Mouse (Mus musculus) retina, postnatal 1 day (tissue): ENCODE data around the gene Ppp1r3e.

Experiments
- DNase-seq: peaks from one replicate; pipeline ENCODE4 v3.0.0-alpha.2; 2012

The Ppp1r3e gene

GRCm38 (mm10) chr14:54877048-54877715 lies at the start of gene Ppp1r3e:
Gene Ppp1r3e, minus strand, starts transcription at chr14:54877550.
- peak; percentile 79 for DNase-seq

GRCm38 (mm10) chr14:54926401-54927158 lies 49.2 kb upstream of the Ppp1r3e start:
- DNase-seq: peak; percentile 90

- peak; percentile 78 for DNase-seq
Observed at GRCm38 (mm10) chr14:54925349-54926342, 48.3 kb upstream of the Ppp1r3e start, which contains the start of gene Efs. Gene Efs, minus strand, starts transcription at chr14:54926126.

GRCm38 (mm10) chr14:54924641-54925348 lies 47.4 kb upstream of the Ppp1r3e start:
- DNase-seq: peak; percentile 78

GRCm38 (mm10) chr14:54920076-54920685 lies 42.8 kb upstream of the Ppp1r3e start:
- no peak for DNase-seq

- DNase-seq: no peak
Observed at GRCm38 (mm10) chr14:54913343-54913742, 36.0 kb upstream of the Ppp1r3e start.

GRCm38 (mm10) chr14:54912886-54913285 lies 35.5 kb upstream of the Ppp1r3e start, which contains the start of gene Slc22a17:
Gene Slc22a17, minus strand, starts transcription at chr14:54913132.
- peak; percentile 87 for DNase-seq

- peak; percentile 71 for DNase-seq
Observed at GRCm38 (mm10) chr14:54912109-54912850, 34.9 kb upstream of the Ppp1r3e start.

GRCm38 (mm10) chr14:54908682-54909081 lies 31.3 kb upstream of the Ppp1r3e start:
- DNase-seq: no peak

GRCm38 (mm10) chr14:54903641-54904040 lies 26.3 kb upstream of the Ppp1r3e start:
- no peak for DNase-seq

GRCm38 (mm10) chr14:54900383-54900782 lies 23.0 kb upstream of the Ppp1r3e start:
- peak; percentile 89 for DNase-seq

GRCm38 (mm10) chr14:54897445-54897844 lies 20.1 kb upstream of the Ppp1r3e start:
- no peak for DNase-seq

GRCm38 (mm10) chr14:54894296-54895151 lies 17.2 kb upstream of the Ppp1r3e start:
- peak; percentile 71 for DNase-seq

GRCm38 (mm10) chr14:54893651-54894181 lies 16.4 kb upstream of the Ppp1r3e start:
- DNase-seq: peak; percentile 100

- DNase-seq: no peak
Observed at GRCm38 (mm10) chr14:54892200-54892599, 14.8 kb upstream of the Ppp1r3e start, which contains the start of gene Pabpn1. Gene Pabpn1, plus strand, starts transcription at chr14:54892500.

- no peak for DNase-seq
Observed at GRCm38 (mm10) chr14:54885309-54885708, 8.0 kb upstream of the Ppp1r3e start.

- no peak for DNase-seq
Observed at GRCm38 (mm10) chr14:54884022-54884712, 6.8 kb upstream of the Ppp1r3e start.

- peak; percentile 94 for DNase-seq
Observed at GRCm38 (mm10) chr14:54883154-54884021, 6.0 kb upstream of the Ppp1r3e start, which contains the start of the genes Bcl2l2 and Gm20521. Gene Bcl2l2, plus strand, starts transcription at chr14:54883377. Gene Gm20521, plus strand, starts transcription at chr14:54883441.
